Mouse (Mus musculus): Measurements from ENCODE around the gene Amph.

GRCm38 (mm10) chr13:19052090-19052489, 104.1 kb downstream of the Amph start:
- TF ChIP-seq POLR2A (IDR thresholded peaks at IDR 0.05; ENCODE audit: extremely low read depth, insufficient read depth, low read length) (no peak), CTCF (IDR thresholded peaks at IDR 0.05; ENCODE audit: extremely low read depth, insufficient read depth, low read length) (no peak)

All from cortical plate, adult 2 months (tissue).